Mouse (Mus musculus) megakaryocyte, embryonic 14.5 days (primary cell): ENCODE results near the gene Sobp. TPM values are rescaled to one million over a fixed set of nuclear protein-coding genes. Genes with fewer than 3 reads are reported as not detected.

Source experiments
- H3K27me3 ChIP-seq: replicated peaks from 2 replicates; pipeline ENCODE3; 2012; ENCODE audit warnings: inconsistent platforms
- H3K36me3 ChIP-seq: replicated peaks from 2 replicates; pipeline ENCODE3; 2012; ENCODE audit warnings: low read length, inconsistent platforms, mixed read lengths
- H3K4me1 ChIP-seq: 2 replicates; pipeline ENCODE4 v1.6.1; 2012; ENCODE audit warnings: inconsistent platforms
- H3K4me3 ChIP-seq: replicated peaks from 2 replicates; pipeline ENCODE3; 2012; ENCODE audit warnings: moderate library complexity, mild to moderate bottlenecking, inconsistent platforms
- H3K9me3 ChIP-seq: 2 replicates; pipeline ENCODE4 v1.6.1; 2012; ENCODE audit warnings: inconsistent platforms
- FLI1 ChIP-seq: IDR thresholded peaks from 2 replicates; pipeline ENCODE4 v1.6.1; 2012; ENCODE audit warnings: low read length, inconsistent platforms, mixed read lengths
- GATA1 ChIP-seq: IDR thresholded peaks from 3 replicates; pipeline ENCODE4 v1.6.1; 2012; ENCODE audit warnings: mixed read lengths, low read length, inconsistent platforms, borderline replicate concordance
- polyA plus RNA-seq: library from polyadenylated mRNA; stranded (reverse); fragments of >175 nt; gene quantifications from 2 replicates; pipeline ENCODE4 v1.2.3, GENCODE M21; 2012; ENCODE audit warnings: low replicate concordance; ENCODE audit not compliant: insufficient read depth

Gene Sobp
- polyA plus RNA-seq, 1 experiment: 0.28 TPM

DNA sequence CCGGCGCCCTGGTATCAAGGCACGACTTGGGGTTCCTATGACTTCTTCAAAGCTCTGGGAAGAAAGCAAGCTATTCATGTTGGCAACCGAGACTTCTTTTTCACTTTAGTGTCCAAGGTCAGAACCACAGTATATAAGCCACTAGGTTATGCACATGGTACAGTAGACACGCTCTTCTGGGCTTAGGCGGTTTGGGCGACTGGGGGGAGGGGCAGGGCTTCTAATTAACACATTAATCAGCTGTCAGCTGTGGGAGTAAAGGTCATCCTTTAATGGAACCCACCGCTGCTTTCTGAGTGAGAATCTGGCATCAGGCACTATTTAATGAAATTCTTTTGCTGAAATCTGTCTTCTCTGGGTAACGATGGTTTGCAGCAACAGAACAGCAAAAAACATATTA lies 147.3 kb downstream of the Sobp start:
- Histone ChIP-seq H3K36me3 (no peaks in the 10 kb centered on the region), H3K4me1 (peaks cover 4% of the 10 kb centered on the region; the same call in 1 of the 2 replicates), H3K4me3 (no peak overlapping the region), H3K27me3 (peaks cover 42% of the 10 kb centered on the region), H3K9me3 (peaks cover 12% of the 10 kb centered on the region)
- TF ChIP-seq FLI1 (no peak), GATA1 (no peak)

DNA sequence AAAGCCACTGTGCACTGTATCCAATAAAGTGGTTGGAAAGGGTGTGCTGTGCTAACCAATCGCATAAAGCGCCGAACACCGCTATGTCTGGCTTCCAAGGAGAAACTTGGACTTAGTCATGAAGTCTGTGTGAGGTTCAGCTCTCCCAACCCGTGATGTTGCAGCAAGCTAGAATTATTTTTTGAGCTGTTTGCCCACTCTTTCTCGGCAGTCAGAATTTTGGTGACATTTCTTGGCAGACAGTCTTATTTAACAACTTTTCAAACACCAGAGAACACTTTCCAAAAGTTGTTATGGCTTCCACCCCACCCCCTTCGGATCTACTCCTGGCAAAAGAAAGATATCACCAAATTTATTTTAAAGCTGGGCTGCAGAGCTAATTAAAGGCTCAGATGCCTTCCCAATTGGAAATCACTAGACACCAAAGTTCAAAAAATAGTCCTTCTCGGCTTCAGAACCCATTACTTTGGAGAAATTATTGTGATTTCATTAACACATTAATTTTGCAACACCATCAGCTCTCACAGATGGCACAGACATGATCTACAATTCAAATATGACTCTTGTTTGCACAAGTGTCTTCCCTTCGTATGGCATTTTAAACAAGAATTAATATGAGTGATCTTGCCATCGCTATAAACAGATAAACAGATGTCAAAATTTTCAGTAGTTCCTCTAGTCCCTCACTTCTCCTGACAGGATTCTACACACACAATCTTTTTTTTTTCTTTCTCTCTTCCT lies 150.7 kb downstream of the Sobp start:
- Histone ChIP-seq H3K4me3 (no peak overlapping the region), H3K27me3 (peaks cover 63% of the 10 kb centered on the region), H3K9me3 (no peaks in the 10 kb centered on the region), H3K4me1 (peaks cover 17% of the 10 kb centered on the region), H3K36me3 (no peaks in the 10 kb centered on the region)
- no peak for TF ChIP-seq GATA1
- no peak for TF ChIP-seq FLI1

DNA sequence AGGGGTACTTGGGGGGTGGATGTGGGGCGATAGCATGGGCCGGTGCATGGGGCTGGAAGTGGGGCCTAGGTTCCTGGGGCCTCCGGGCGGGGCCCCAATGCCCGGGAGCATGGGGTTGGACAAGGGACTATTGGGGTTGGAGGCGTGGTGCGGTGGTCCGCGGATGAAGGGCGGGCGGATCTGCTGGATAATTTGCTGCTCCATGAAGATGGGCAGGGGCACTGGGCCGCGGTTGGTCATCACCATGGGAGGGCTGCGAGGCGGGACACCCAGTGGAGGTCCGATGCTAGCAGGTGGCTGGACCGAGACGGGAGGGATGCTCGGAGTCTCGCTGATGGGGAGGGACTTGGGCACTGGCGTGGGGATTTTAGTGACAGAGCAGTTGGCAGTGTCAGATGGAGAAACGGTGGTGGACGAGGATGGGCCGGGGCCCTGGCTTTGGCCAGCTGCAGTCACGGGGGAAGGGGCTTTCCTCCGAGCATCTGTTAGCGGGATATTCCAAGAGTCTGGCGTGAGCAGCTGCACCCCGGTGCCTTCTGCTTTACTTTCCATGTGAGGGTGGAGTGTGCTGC lies 152.1 kb downstream of the Sobp start:
- H3K27me3 ChIP-seq: peaks cover 65% of the 10 kb centered on the region
- H3K4me1 ChIP-seq: peaks cover 17% of the 10 kb centered on the region
- no peaks in the 10 kb centered on the region for H3K9me3 ChIP-seq
- no peak overlapping the region for H3K4me3 ChIP-seq
- H3K36me3 ChIP-seq: no peaks in the 10 kb centered on the region
- TF ChIP-seq GATA1: no peak
- no peak for TF ChIP-seq FLI1

DNA sequence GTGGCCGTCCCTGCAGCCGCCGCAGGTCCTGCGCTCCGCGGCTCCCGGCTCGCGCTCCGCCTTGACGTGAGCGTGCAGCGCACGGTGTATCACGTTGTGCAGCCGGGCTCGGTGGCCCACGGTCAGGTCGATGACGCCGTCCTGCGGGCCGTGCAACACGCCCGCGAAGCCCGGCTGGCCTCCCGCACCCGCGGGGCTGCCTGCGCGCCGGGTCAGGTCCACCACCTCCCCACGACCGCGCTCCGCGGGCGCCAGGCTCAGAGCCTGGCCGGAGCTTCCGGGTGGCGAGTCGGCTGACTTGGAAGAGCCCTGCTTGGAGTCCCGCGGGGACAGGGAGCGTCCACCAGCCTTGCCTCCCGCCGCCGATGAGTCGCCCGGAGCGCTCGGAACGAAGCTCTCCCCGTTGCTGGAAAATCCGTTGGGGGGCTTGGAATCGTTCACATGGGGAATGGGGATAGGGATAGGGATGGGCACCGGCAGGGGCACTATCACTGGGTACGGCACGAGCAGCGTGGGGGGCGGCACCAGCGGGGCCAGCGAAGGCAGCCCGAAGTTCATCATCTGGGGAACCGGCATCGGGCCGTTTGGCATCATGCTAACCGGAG lies 152.7 kb downstream of the Sobp start:
- Histone ChIP-seq H3K36me3 (no peaks in the 10 kb centered on the region), H3K4me3 (peak overlapping the region; percentile 88), H3K9me3 (no peaks in the 10 kb centered on the region), H3K27me3 (peaks cover 69% of the 10 kb centered on the region), H3K4me1 (peaks cover 17% of the 10 kb centered on the region)
- TF ChIP-seq FLI1: no peak
- TF ChIP-seq GATA1: no peak

DNA sequence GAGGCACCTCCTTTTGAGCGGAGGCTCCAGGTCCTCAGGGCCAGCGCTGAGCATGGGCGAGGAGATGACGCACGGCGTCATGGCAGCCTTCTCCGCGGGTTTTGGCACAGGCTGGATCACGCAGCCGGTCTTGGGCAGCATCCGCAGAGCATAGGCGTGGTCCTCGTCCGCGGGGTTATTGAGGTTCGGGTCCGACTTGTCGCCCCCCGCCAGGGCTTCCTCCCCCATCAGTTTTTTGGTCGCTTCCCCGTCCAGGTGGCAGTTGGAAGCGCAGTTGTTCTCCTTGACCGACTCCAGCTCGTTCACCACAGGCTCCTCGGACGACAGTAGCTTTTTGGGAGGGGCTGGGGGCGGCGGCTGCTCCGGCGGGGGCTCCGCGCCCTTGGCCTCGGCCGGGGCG lies 153.3 kb downstream of the Sobp start:
- TF ChIP-seq FLI1 (no peak), GATA1 (no peak)

DNA sequence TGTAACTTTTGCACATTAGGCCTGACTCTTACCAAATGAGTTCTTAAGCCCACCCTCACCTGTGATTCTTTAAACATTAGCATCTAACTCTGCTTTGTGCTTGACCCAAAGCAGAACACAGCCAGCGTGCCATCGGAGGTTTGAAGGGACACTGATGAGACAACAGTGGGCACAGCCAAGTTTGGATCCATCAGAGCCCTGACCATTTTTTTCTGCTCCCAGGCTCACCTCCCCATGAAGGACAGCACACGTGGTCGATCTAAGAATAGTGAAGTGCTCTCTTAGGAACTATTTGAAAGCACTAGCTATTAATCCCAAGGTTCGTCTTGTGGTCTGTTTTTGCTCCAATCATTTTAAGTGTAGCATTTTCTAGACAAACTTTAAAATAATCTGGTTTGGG lies 159.5 kb downstream of the Sobp start:
- no peak overlapping the region for H3K4me3 ChIP-seq
- TF ChIP-seq FLI1: no peak
- TF ChIP-seq GATA1: no peak
- H3K4me1 ChIP-seq: no peaks in the 10 kb centered on the region
- peaks cover 52% of the 10 kb centered on the region for H3K27me3 ChIP-seq
- H3K36me3 ChIP-seq: no peaks in the 10 kb centered on the region
- H3K9me3 ChIP-seq: no peaks in the 10 kb centered on the region

More for the DNA sequence above, 153.3 kb downstream of the Sobp start:
- Histone ChIP-seq H3K9me3 (no peaks in the 10 kb centered on the region), H3K36me3 (no peaks in the 10 kb centered on the region), H3K4me1 (peaks cover 17% of the 10 kb centered on the region), H3K4me3 (peak overlapping the region; percentile 64), H3K27me3 (peaks cover 68% of the 10 kb centered on the region)

DNA sequence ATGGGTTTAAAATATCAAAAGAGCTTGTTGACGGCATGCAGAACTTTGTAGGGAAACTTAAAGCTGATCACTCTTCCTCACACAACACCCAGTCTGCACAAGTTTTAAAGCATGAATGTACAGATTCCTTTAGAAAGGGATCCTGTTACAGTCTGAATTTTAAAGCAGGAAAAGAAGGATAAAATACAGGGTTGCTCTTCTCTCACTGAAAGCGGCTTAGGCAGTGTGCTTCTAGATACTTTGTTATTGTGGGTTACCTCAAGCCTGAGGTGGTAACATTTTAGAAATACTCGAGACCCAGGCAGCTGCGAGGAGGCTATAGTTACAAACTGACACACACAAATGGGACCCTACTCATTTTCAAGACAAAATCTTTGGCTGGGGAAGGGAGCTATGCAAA lies 160.0 kb downstream of the Sobp start:
- no peaks in the 10 kb centered on the region for H3K36me3 ChIP-seq
- H3K4me3 ChIP-seq: no peak overlapping the region
- no peaks in the 10 kb centered on the region for H3K9me3 ChIP-seq
- H3K27me3 ChIP-seq: peaks cover 47% of the 10 kb centered on the region
- no peak for TF ChIP-seq GATA1
- no peak for TF ChIP-seq FLI1
- no peaks in the 10 kb centered on the region for H3K4me1 ChIP-seq

DNA sequence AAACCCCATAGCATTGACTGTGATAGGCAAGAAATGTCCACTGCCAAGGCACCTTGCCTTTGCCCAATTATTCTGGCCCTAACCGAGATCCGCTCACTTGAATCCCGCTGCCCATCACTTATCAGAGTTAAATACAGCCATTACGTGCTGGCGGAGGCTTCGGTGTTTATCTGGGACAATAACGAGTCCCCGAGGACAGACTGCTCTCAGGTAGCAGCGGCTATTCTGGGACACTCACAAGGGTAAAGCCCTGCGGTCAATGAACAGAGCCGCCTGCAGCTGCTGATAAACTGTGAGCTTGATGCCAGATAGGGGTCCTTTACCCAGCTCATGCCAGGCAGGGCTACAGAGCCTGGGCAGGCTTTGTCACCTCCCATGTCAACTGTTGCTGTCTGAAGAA lies 166.2 kb downstream of the Sobp start:
- peaks cover 27% of the 10 kb centered on the region for H3K27me3 ChIP-seq
- no peaks in the 10 kb centered on the region for H3K9me3 ChIP-seq
- TF ChIP-seq GATA1: no peak
- TF ChIP-seq FLI1: no peak

DNA sequence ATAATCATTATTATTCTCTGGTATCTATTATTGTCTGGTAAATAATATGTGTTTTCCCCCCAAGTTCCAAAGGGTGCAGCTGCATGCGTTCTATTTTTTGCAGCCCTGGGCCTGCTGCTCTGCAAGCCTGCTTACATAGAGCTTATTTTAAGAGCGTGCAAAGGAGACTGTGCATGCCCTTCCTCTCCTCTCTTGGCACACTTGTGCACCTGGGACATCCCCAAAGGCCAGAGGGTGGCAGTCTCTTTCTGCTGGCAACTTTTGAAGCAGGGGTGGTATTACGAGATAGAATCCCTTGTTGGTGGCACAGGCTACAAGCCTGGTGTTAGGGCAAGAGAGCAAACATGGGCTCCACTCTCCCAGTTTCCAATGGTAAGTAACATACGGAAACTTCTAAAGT lies 167.8 kb downstream of the Sobp start:
- Histone ChIP-seq H3K9me3 (no peaks in the 10 kb centered on the region), H3K27me3 (peaks cover 27% of the 10 kb centered on the region), H3K4me3 (no peak overlapping the region), H3K4me1 (peaks cover 3% of the 10 kb centered on the region; the same call in 1 of the 2 replicates), H3K36me3 (no peaks in the 10 kb centered on the region)
- TF ChIP-seq GATA1 (no peak), FLI1 (no peak)

More for the DNA sequence above, 166.2 kb downstream of the Sobp start:
- Histone ChIP-seq H3K4me1 (no peaks in the 10 kb centered on the region; the same call in 1 of the 2 replicates), H3K4me3 (no peak overlapping the region), H3K36me3 (no peaks in the 10 kb centered on the region)

DNA sequence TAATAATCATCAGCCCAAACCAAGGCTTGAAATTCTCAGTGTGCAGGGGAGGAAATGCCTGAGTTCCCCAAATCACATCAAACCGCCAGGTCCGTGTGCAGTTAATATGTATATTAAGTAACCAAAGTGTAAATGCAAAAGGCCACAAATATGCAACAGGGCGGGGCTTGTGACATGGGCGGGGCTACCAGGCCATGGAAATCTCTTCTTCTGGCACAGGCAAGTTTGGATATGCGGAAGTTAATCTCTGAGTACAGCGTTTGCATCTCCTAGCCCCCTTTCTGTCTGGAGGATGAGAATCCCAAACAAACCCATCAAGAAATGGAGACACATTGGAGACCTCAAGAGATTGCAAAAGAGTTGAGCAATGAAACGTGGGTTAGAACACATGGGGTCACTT lies 168.7 kb downstream of the Sobp start:
- Histone ChIP-seq H3K4me3 (no peak overlapping the region), H3K36me3 (no peaks in the 10 kb centered on the region), H3K27me3 (peaks cover 26% of the 10 kb centered on the region), H3K4me1 (peaks cover 3% of the 10 kb centered on the region; the same call in 1 of the 2 replicates), H3K9me3 (no peaks in the 10 kb centered on the region)
- TF ChIP-seq GATA1 (no peak), FLI1 (no peak)

DNA sequence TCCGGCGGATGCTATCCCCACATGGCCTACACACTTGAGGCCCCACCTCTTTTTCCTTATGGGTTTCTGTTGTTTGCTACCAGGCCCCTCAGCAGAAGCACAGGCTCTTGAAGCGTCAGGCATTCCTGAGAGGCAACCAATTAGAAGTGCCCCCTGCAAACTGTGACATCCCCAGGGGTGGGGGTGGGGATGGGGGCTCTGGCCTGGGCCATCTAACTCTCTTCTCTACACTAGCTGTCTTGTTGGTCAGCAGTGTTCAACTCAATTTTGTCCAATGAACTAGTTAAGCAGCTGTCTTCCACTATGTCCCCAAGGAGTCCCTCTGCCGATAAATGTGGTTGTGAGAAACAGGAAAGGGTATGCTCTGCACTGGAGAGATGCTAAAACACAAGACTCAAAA lies 169.3 kb downstream of the Sobp start:
- peaks cover 3% of the 10 kb centered on the region; the same call in 1 of the 2 replicates for H3K4me1 ChIP-seq
- no peak for TF ChIP-seq FLI1
- TF ChIP-seq GATA1: no peak
- no peaks in the 10 kb centered on the region for H3K9me3 ChIP-seq
- no peaks in the 10 kb centered on the region for H3K36me3 ChIP-seq
- H3K27me3 ChIP-seq: peaks cover 22% of the 10 kb centered on the region
- no peak overlapping the region for H3K4me3 ChIP-seq
